ENCODE assay signal across 8 mouse cellular contexts in genomic region chr2:27773980-27774730, GRCm38 (mm10).
DNase-seq lines count a peak whose midpoint lies in the region; ATAC-seq lines count a peak whose summit lies in the region.

No protein-coding gene starts in this region.

- 35% methylated on average over 24 of the region's 24 CpGs for WGBS in embryonic facial prominence, embryonic 13.5 days
- 36% methylated on average over 24 of the region's 24 CpGs for WGBS in lung, embryonic 15.5 days
- 79% methylated on average over 24 of the region's 24 CpGs for WGBS in forebrain, embryonic 12.5 days

- H3K27ac ChIP-seq in embryonic facial prominence, embryonic 13.5 days, result peak overlapping the region; percentile 98
- H3K27ac ChIP-seq in lung, embryonic 15.5 days, result peak overlapping the region; percentile 94
- no peak overlapping the region for H3K27ac ChIP-seq in forebrain, embryonic 12.5 days

- H3K36me3 ChIP-seq in embryonic facial prominence, embryonic 13.5 days, result no peaks in the 10 kb centered on the region
- H3K36me3 ChIP-seq in lung, embryonic 15.5 days, result no peaks in the 10 kb centered on the region
- H3K36me3 ChIP-seq in forebrain, embryonic 12.5 days (replicated peaks), result no peaks in the 10 kb centered on the region

- H3K27me3 ChIP-seq in embryonic facial prominence, embryonic 13.5 days, result no peaks in the 10 kb centered on the region
- H3K27me3 ChIP-seq in lung, embryonic 15.5 days, result no peaks in the 10 kb centered on the region
- H3K27me3 ChIP-seq in forebrain, embryonic 12.5 days, result peaks cover 6% of the 10 kb centered on the region

- H3K4me1 ChIP-seq in embryonic facial prominence, embryonic 13.5 days, result peaks cover 56% of the 10 kb centered on the region
- H3K4me1 ChIP-seq in lung, embryonic 15.5 days, result peaks cover 57% of the 10 kb centered on the region
- no peaks in the 10 kb centered on the region for H3K4me1 ChIP-seq in forebrain, embryonic 12.5 days

- H3K9me3 ChIP-seq in embryonic facial prominence, embryonic 13.5 days, result no peaks in the 10 kb centered on the region
- no peaks in the 10 kb centered on the region for H3K9me3 ChIP-seq in lung, embryonic 15.5 days
- no peaks in the 10 kb centered on the region for H3K9me3 ChIP-seq in forebrain, embryonic 12.5 days

- 0 out of 2 replicates have a peak overlapping the region, but pooled peaks have one; percentile 1 for H3K4me3 ChIP-seq in embryonic facial prominence, embryonic 13.5 days
- no peak overlapping the region for H3K4me3 ChIP-seq in lung, embryonic 15.5 days
- H3K4me3 ChIP-seq in forebrain, embryonic 12.5 days (replicated peaks), result no peak overlapping the region

- DNase-seq in ZHBTc4 (ENCODE audit: low read depth, low spot score), result peak; percentile 41
- peak; percentile 75 to 81 for DNase-seq in heart, postnatal 14 days
- no peak for DNase-seq in left cerebral cortex, postnatal 25 days (ENCODE audit: low spot score in 2 of 2)

- ATAC-seq in embryonic facial prominence, embryonic 13.5 days (ENCODE audit: insufficient number of reproducible peaks, insufficient read depth, low FRiP score, low TSS enrichment, low read depth), result peak; percentile 43
- ATAC-seq in lung, embryonic 15.5 days (ENCODE audit: borderline replicate concordance, extremely low read depth, low FRiP score, low TSS enrichment), result peak; percentile 53
- no peak for ATAC-seq in CD4-positive, CD25-positive, alpha-beta regulatory T cell, adult 4 months
- no peak for ATAC-seq in granulocyte monocyte progenitor cell, adult 5-6 weeks (replicated peaks; ENCODE audit: poor library complexity, severe bottlenecking)
- no peak for ATAC-seq in forebrain, embryonic 12.5 days (ENCODE audit: low FRiP score)

- intact Hi-C loops in heart, postnatal 14 days (cut with DNase I), result loop anchor here (5.0 kb wide), 2 partner anchors 528 to 648 kb away; no protein-coding TSS in a partner anchor
- intact Hi-C loops in left cerebral cortex, postnatal 25 days (cut with DNase I), result loop anchor here (5.0 kb wide), 2 partner anchors 143 to 423 kb away; no protein-coding TSS in a partner anchor

- H3K9ac ChIP-seq in embryonic facial prominence, embryonic 13.5 days, result 0 out of 2 replicates have a peak overlapping the region, but pooled peaks have one; percentile 53
- H3K9ac ChIP-seq in lung, embryonic 15.5 days, result no peak overlapping the region
- H3K9ac ChIP-seq in forebrain, embryonic 12.5 days, result no peak overlapping the region

- peak overlapping the region; percentile 22 for H3K4me2 ChIP-seq in embryonic facial prominence, embryonic 13.5 days
- H3K4me2 ChIP-seq in lung, embryonic 15.5 days, result no peak overlapping the region
- no peak overlapping the region for H3K4me2 ChIP-seq in forebrain, embryonic 12.5 days

Comparison
In these comparisons a context has a peak if more than half of its experiments do, and no peak if none do; other contexts are left out.
1. DNase-seq: peak in ZHBTc4 (single experiment) and heart, postnatal 14 days (2 of 2); none in left cerebral cortex, postnatal 25 days (0 of 2).
2. ATAC-seq: peak in embryonic facial prominence, embryonic 13.5 days (single experiment) and lung, embryonic 15.5 days (single experiment); none in CD4-positive, CD25-positive, alpha-beta regulatory T cell, adult 4 months (single experiment), granulocyte monocyte progenitor cell, adult 5-6 weeks (single experiment) and forebrain, embryonic 12.5 days (single experiment).